Mouse (Mus musculus) neural tube, embryonic 12.5 days (tissue): ENCODE measurements around the gene Crp. TPM values are rescaled to one million over a fixed set of nuclear protein-coding genes. Genes with fewer than 3 reads are reported as not detected.

ENCODE experiments used
- ATAC-seq: fragments of 200-750 bp; cut with Nextera tagmentation; 2 replicates; pipeline ENCODE4 v1.8.0; 2017; ENCODE audit warnings: low read depth, mild to moderate bottlenecking, moderate TSS enrichment, moderate library complexity; ENCODE audit not compliant: low FRiP score
- H3K27ac ChIP-seq: fragments of 300-500 bp; sonication (generic); 2 replicates; pipeline ENCODE4 v1.5.1; 2016
- H3K27me3 ChIP-seq: fragments of 300-500 bp; sonication (generic); replicated peaks from 2 replicates; pipeline ENCODE4 v1.6.1; 2016; ENCODE audit warnings: mild to moderate bottlenecking
- H3K36me3 ChIP-seq: fragments of 300-500 bp; sonication (generic); 2 replicates; pipeline ENCODE4 v1.6.1; 2016; ENCODE audit warnings: mild to moderate bottlenecking
- H3K4me1 ChIP-seq: fragments of 300-500 bp; sonication (generic); 2 replicates; pipeline ENCODE4 v1.6.1; 2016
- H3K4me2 ChIP-seq: fragments of 300-500 bp; sonication (generic); replicated peaks from 2 replicates; pipeline ENCODE4 v1.6.1; 2016; ENCODE audit warnings: mild to moderate bottlenecking
- H3K4me3 ChIP-seq: fragments of 300-500 bp; sonication (generic); 2 replicates; pipeline ENCODE4 v1.5.1; 2016
- H3K9ac ChIP-seq: fragments of 300-500 bp; sonication (generic); 2 replicates; pipeline ENCODE4 v1.6.1; 2016; ENCODE audit warnings: mild to moderate bottlenecking
- H3K9me3 ChIP-seq: fragments of 300-500 bp; sonication (generic); 2 replicates; pipeline ENCODE4 v1.6.1; 2016; ENCODE audit warnings: mild to moderate bottlenecking
- WGBS: fragments of 180-500 bp; shearing (Covaris S2); methylation state at CpG from one replicate; pipeline ENCODE4 v1.1.7; 2016; 5-methylcytosine and 5-hydroxymethylcytosine counted together
- polyA plus RNA-seq: library from polyadenylated mRNA; unstranded; fragments of >200 nt; fragmentation: Nextera tagmentation; extraction: Ambion mirVana; gene quantifications from 2 replicates; pipeline ENCODE4 v1.2.1, GENCODE M21; 2016

Gene Crp
- polyA plus RNA-seq, 1 experiment from 2014 or later: 1.7 TPM

GRCm38 (mm10) chr1:172683551-172683950 lies 14.3 kb upstream of the Crp start:
- Histone ChIP-seq H3K27ac (no peak overlapping the region), H3K9ac (no peak overlapping the region), H3K4me1 (no peaks in the 10 kb centered on the region), H3K9me3 (no peaks in the 10 kb centered on the region), H3K27me3 (no peaks in the 10 kb centered on the region), H3K4me3 (no peak overlapping the region), H3K36me3 (no peaks in the 10 kb centered on the region), H3K4me2 (no peak overlapping the region)
- 86% methylated on average over 5 of the region's 5 CpGs for WGBS
- no peak for ATAC-seq

DNA sequence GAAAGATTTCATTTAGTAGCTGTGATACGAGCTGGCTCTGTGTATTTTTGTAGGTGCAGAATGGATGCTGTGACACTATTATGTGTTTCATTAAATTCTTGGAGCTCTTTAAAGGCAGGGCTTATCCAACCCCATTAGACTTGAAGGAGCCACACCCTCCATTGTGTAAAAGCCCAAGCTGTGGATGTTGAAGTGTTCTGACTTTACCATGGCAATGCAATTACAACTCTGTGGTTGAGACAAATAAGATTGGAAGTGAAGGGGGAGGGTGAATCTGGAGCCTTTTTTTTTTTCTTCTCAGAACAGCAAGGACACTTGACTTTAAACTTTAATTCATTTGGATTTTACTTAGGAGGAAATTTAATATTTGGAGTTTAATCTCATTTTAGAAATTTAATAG lies 13.9 kb upstream of the Crp start:
- Histone ChIP-seq H3K4me1 (no peaks in the 10 kb centered on the region), H3K4me3 (no peak overlapping the region), H3K27ac (no peak overlapping the region), H3K27me3 (no peaks in the 10 kb centered on the region), H3K36me3 (no peaks in the 10 kb centered on the region), H3K9ac (no peak overlapping the region), H3K4me2 (no peak overlapping the region), H3K9me3 (no peaks in the 10 kb centered on the region)
- no peak for ATAC-seq
- WGBS: 78% methylated on average over 1 of the region's 1 CpGs

GRCm38 (mm10) chr1:172685178-172685577 lies 12.7 kb upstream of the Crp start:
- H3K36me3 ChIP-seq: no peaks in the 10 kb centered on the region
- no peak overlapping the region for H3K4me2 ChIP-seq
- WGBS: 77% methylated on average over 3 of the region's 3 CpGs
- no peaks in the 10 kb centered on the region for H3K27me3 ChIP-seq
- no peak for ATAC-seq
- H3K9me3 ChIP-seq: no peaks in the 10 kb centered on the region
- no peak overlapping the region for H3K4me3 ChIP-seq
- H3K4me1 ChIP-seq: no peaks in the 10 kb centered on the region
- no peak overlapping the region for H3K9ac ChIP-seq
- no peak overlapping the region for H3K27ac ChIP-seq

DNA sequence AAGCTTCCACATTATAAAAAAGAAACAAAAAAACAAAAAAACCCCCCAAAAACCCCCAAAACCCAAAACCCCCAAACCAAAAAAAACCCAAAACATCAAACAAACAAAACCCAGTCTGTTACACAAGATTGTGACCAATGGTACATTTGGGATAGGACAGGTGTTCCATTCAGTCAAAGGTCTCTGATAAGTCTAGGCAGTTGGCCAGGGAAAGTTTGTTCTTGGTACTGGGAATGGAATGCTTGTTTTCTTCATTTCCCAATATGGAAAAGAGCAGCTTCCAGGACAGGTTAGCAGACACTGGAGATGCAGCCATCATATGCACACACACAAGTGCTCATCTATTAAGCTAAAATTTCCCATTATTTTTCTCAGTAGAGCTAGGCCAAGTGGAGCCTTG lies 433 bp upstream of the Crp start:
- Histone ChIP-seq H3K9ac (no peak overlapping the region), H3K9me3 (no peaks in the 10 kb centered on the region), H3K36me3 (no peaks in the 10 kb centered on the region), H3K4me3 (no peak overlapping the region), H3K27ac (no peak overlapping the region), H3K27me3 (no peaks in the 10 kb centered on the region), H3K4me2 (no peak overlapping the region), H3K4me1 (no peaks in the 10 kb centered on the region)
- ATAC-seq: no peak

- WGBS: 82% methylated on average over 3 of the region's 3 CpGs
- H3K27ac ChIP-seq: no peak overlapping the region
- no peak overlapping the region for H3K9ac ChIP-seq
- no peaks in the 10 kb centered on the region for H3K9me3 ChIP-seq
- no peaks in the 10 kb centered on the region for H3K27me3 ChIP-seq
- no peak overlapping the region for H3K4me3 ChIP-seq
- H3K36me3 ChIP-seq: no peaks in the 10 kb centered on the region
- H3K4me1 ChIP-seq: no peaks in the 10 kb centered on the region
- no peak overlapping the region for H3K4me2 ChIP-seq
- ATAC-seq: no peak
Observed at GRCm38 (mm10) chr1:172700814-172701213, 3.0 kb downstream of the Crp start.

DNA sequence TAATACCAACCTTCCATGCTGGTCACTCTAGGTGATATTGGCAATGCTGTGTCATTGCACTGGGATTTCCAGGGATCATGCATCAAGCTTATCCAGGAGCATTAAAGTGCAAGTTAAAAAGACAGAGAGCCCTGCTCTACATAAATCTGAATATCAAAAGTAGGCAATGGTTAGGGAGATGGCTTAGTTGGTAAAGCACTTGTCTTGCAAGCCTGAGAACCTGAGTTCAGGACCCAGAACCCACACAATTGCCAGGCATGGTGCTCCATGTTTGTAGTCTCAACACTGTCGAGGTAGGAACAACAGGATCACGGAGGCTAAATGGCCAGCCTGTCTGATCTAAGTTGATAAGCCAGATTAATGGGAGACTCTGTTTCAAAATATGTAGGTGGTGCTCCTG lies 3.5 kb downstream of the Crp start:
- no peak overlapping the region for H3K4me3 ChIP-seq
- ATAC-seq: no peak
- H3K9me3 ChIP-seq: no peaks in the 10 kb centered on the region
- H3K4me1 ChIP-seq: no peaks in the 10 kb centered on the region
- no peak overlapping the region for H3K9ac ChIP-seq
- 97% methylated on average over 2 of the region's 2 CpGs for WGBS
- no peak overlapping the region for H3K4me2 ChIP-seq
- no peaks in the 10 kb centered on the region for H3K36me3 ChIP-seq
- H3K27me3 ChIP-seq: no peaks in the 10 kb centered on the region
- no peak overlapping the region for H3K27ac ChIP-seq

- Histone ChIP-seq H3K9ac (no peak overlapping the region), H3K4me3 (no peak overlapping the region), H3K4me2 (no peak overlapping the region), H3K4me1 (no peaks in the 10 kb centered on the region), H3K36me3 (no peaks in the 10 kb centered on the region), H3K27ac (no peak overlapping the region), H3K9me3 (no peaks in the 10 kb centered on the region), H3K27me3 (no peaks in the 10 kb centered on the region)
- no peak for ATAC-seq
- 94% methylated on average over 3 of the region's 3 CpGs for WGBS
Observed at GRCm38 (mm10) chr1:172701901-172702300, 4.0 kb downstream of the Crp start.

- Histone ChIP-seq H3K9me3 (no peaks in the 10 kb centered on the region), H3K4me3 (no peak overlapping the region), H3K4me1 (no peaks in the 10 kb centered on the region), H3K9ac (no peak overlapping the region), H3K27me3 (no peaks in the 10 kb centered on the region), H3K27ac (no peak overlapping the region), H3K4me2 (no peak overlapping the region), H3K36me3 (no peaks in the 10 kb centered on the region)
- ATAC-seq: 0 out of 2 replicates have a peak, but pooled peaks have one; percentile 31
- 15% methylated on average over 4 of the region's 4 CpGs for WGBS
Observed at GRCm38 (mm10) chr1:172704769-172705168, 6.9 kb downstream of the Crp start.

GRCm38 (mm10) chr1:172706243-172706642 lies 8.4 kb downstream of the Crp start:
- Histone ChIP-seq H3K4me2 (no peak overlapping the region), H3K36me3 (no peaks in the 10 kb centered on the region), H3K4me1 (no peaks in the 10 kb centered on the region), H3K27me3 (no peaks in the 10 kb centered on the region), H3K9ac (no peak overlapping the region), H3K9me3 (no peaks in the 10 kb centered on the region), H3K4me3 (no peak overlapping the region), H3K27ac (no peak overlapping the region)
- ATAC-seq: 0 out of 2 replicates have a peak, but pooled peaks have one; percentile 26
- WGBS: 65% methylated on average over 4 of the region's 4 CpGs

DNA sequence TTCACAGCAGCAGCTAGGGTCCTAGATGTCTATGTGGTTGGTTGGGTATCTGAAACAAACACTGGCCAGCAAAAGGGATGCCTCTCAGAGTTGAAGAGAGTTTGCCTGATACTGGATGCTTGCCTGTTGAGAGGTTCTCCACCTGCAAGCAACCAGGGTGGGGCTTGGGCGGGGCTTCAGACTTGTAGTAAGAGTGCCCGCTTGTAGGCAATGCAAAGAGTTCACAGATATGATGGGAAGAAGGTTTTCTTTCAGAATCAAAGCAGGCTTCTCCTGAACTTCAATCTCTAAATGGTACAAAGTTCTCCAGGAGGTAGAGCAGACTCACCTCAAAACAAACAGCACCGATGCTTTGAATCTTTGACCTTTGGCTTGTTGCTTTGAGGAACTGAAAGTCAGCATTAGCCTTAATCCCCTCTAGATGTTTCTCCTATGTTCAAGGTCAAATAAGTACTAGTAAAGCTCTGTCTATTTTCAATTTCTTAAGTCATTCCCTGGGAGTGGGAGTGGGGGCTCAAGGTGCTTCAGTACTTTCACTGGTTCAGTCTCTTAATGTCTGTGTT lies 12.0 kb downstream of the Crp start:
- Histone ChIP-seq H3K9me3 (no peaks in the 10 kb centered on the region), H3K36me3 (no peaks in the 10 kb centered on the region), H3K27me3 (no peaks in the 10 kb centered on the region), H3K9ac (no peak overlapping the region), H3K4me2 (no peak overlapping the region), H3K27ac (no peak overlapping the region), H3K4me1 (no peaks in the 10 kb centered on the region), H3K4me3 (no peak overlapping the region)
- no peak for ATAC-seq
- 87% methylated on average over 3 of the region's 3 CpGs for WGBS

DNA sequence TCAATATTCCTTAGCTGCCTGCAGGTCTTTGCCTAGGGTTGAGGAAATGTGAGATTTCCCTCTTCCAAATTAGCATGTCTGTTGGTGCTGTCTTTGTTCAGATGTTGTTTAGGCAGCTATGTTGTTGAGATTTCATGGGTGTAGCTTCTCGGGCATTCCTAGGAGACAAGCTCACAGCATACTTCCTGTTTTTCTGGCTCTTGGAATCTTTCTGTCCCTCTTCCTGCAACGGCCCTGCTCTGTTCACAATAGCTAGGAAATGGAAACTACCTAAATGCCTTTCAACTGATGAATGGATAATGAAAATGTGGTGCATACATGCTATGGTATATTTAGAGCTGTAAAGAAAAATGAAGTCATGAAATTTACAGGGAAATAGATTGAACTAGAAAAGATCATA lies 13.5 kb downstream of the Crp start:
- Histone ChIP-seq H3K4me2 (no peak overlapping the region), H3K4me3 (no peak overlapping the region), H3K9ac (no peak overlapping the region), H3K4me1 (no peaks in the 10 kb centered on the region), H3K9me3 (no peaks in the 10 kb centered on the region), H3K36me3 (no peaks in the 10 kb centered on the region), H3K27ac (no peak overlapping the region), H3K27me3 (no peaks in the 10 kb centered on the region)
- 75% methylated on average over 2 of the region's 2 CpGs for WGBS
- ATAC-seq: no peak

GRCm38 (mm10) chr1:172711962-172712361 lies 14.1 kb downstream of the Crp start:
- ATAC-seq: no peak

DNA sequence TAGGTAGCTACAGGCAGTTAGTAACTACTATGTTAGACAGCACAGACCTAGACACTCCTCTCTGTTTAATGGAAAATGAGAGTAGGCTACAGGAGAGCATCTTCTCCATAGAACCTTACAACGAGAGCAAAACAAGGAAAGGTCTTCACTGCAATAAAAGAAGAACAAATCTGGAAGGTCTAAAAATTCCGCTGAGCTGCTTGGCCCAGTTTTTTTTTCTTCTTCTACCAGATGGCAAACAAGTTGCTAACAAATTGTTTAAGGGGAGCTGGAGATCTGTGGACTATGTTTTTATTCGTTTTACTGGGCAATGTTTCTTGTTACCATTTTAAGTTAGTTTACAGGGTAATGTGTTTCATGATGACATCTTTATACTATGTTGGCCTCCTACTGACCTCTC lies 53.4 kb downstream of the Crp start:
- Histone ChIP-seq H3K9me3 (no peaks in the 10 kb centered on the region), H3K27me3 (no peaks in the 10 kb centered on the region), H3K4me2 (no peak overlapping the region), H3K4me1 (no peaks in the 10 kb centered on the region), H3K36me3 (no peaks in the 10 kb centered on the region), H3K9ac (no peak overlapping the region), H3K27ac (no peak overlapping the region), H3K4me3 (no peak overlapping the region)
- ATAC-seq: no peak
- 79% methylated on average over 3 of the region's 3 CpGs for WGBS

More at GRCm38 (mm10) chr1:172711962-172712361, 14.1 kb downstream of the Crp start:
- Histone ChIP-seq H3K36me3 (no peaks in the 10 kb centered on the region), H3K27me3 (no peaks in the 10 kb centered on the region), H3K4me2 (no peak overlapping the region), H3K4me3 (no peak overlapping the region), H3K9me3 (no peaks in the 10 kb centered on the region), H3K27ac (no peak overlapping the region; the same call in 1 of the 2 replicates), H3K4me1 (no peaks in the 10 kb centered on the region), H3K9ac (no peak overlapping the region)
- WGBS: 70% methylated on average over 4 of the region's 4 CpGs
